Mouse (Mus musculus): ENCODE data around the gene Olfr218. TPM values are rescaled to one million over a fixed set of nuclear protein-coding genes. Genes with fewer than 3 reads are reported as not detected.
"Not testable (repeated sequence)": the region's sequence is repeated elsewhere in the genome, so short reads cannot be mapped to it uniquely, and the experiment has no call there.

Olfr218 gene
- polyA plus RNA-seq, 1 experiment: not detected

- no peak within 1 kb of the TSS for H3K27ac ChIP-seq (ENCODE audit: insufficient read depth, low read length)
These were observed 29.5 kb downstream of the Olfr218 start, which contains the start of gene Fcer1a for GRCm38 (mm10) chr1:173227081-173227480. TSS of gene Fcer1a (minus strand) at chr1:173227214.

GRCm38 (mm10) chr1:173237004-173237403 is 39.4 kb downstream of the Olfr218 start:
- not testable (repeated sequence) for H3K27me3 ChIP-seq (ENCODE audit: control insufficient read depth, insufficient read depth, low read length); H3K4me3 ChIP-seq (ENCODE audit: extremely low read depth, insufficient read depth, insufficient read length); DNase-seq (ENCODE audit: low read depth in 1 of 2, low spot score in 2 of 2); H3K27ac ChIP-seq (ENCODE audit: insufficient read depth, low read length); H3K36me3 ChIP-seq (ENCODE audit: control insufficient read depth, insufficient read depth, low read length); H3K4me1 ChIP-seq (ENCODE audit: control insufficient read depth, insufficient read depth, insufficient read length)
- 81% methylated on average over 1 of the region's 1 CpGs for WGBS

More at GRCm38 (mm10) chr1:173227081-173227480, 29.5 kb downstream of the Olfr218 start, which contains the start of gene Fcer1a:
- Histone ChIP-seq H3K4me3 (ENCODE audit: extremely low read depth, insufficient read depth, insufficient read length) (no peak within 1 kb of the TSS), H3K36me3 (ENCODE audit: control insufficient read depth, insufficient read depth, low read length) (no peaks in the 10 kb centered on the region), H3K4me1 (ENCODE audit: control insufficient read depth, insufficient read depth, insufficient read length) (no peaks in the 10 kb centered on the region), H3K27me3 (ENCODE audit: control insufficient read depth, insufficient read depth, low read length) (no peaks in the 10 kb centered on the region)
- TF ChIP-seq POLR2A (IDR thresholded peaks at IDR 0.05; ENCODE audit: low read depth, low read length): no peak
- TF ChIP-seq CTCF (IDR thresholded peaks at IDR 0.05; ENCODE audit: extremely low read depth, insufficient read depth, insufficient read length, insufficient replicate concordance): no peak
- no peak for DNase-seq (ENCODE audit: low read depth in 1 of 2, low spot score in 2 of 2)
- WGBS: 41% methylated on average over 2 of the region's 2 CpGs

GRCm38 (mm10) chr1:173249888-173250287 is 52.3 kb downstream of the Olfr218 start:
- DNase-seq (ENCODE audit: low read depth in 1 of 2, low spot score in 2 of 2): no peak
- Histone ChIP-seq H3K4me3 (ENCODE audit: extremely low read depth, insufficient read depth, insufficient read length) (no peak overlapping the region), H3K4me1 (ENCODE audit: control insufficient read depth, insufficient read depth, insufficient read length) (no peaks in the 10 kb centered on the region), H3K36me3 (ENCODE audit: control insufficient read depth, insufficient read depth, low read length) (no peaks in the 10 kb centered on the region), H3K27me3 (ENCODE audit: control insufficient read depth, insufficient read depth, low read length) (no peaks in the 10 kb centered on the region), H3K27ac (ENCODE audit: insufficient read depth, low read length) (no peak overlapping the region)
- WGBS: 93% methylated on average over 3 of the region's 3 CpGs
- no peak for TF ChIP-seq CTCF (IDR thresholded peaks at IDR 0.05; ENCODE audit: extremely low read depth, insufficient read depth, insufficient read length, insufficient replicate concordance)
- no peak for TF ChIP-seq POLR2A (IDR thresholded peaks at IDR 0.05; ENCODE audit: low read depth, low read length)

Other genes with a start within 250 kb of the Olfr218 start
- gene Olfr16, start 247.4 kb upstream of the Olfr218 start, polyA plus RNA-seq (2012; rRNA removed): not detected in 2 replicates
- not detected in 2 replicates for gene Olfr1408, start 60.4 kb upstream of the Olfr218 start, polyA plus RNA-seq (2012; rRNA removed)
- gene Olfr1406, start 7.2 kb upstream of the Olfr218 start, polyA plus RNA-seq (2012; rRNA removed): not detected in 2 replicates
- not detected in 2 replicates for gene Olfr1404, start 14.6 kb downstream of the Olfr218 start, polyA plus RNA-seq (2012; rRNA removed)
- gene Fcer1a, start 29.4 kb downstream of the Olfr218 start, polyA plus RNA-seq (2012; rRNA removed): 0.16 TPM in 1 of 2 replicates, not detected in the other
- gene Olfr418, start 68.2 kb downstream of the Olfr218 start, polyA plus RNA-seq (2012; rRNA removed): not detected in 2 replicates
- not detected in 2 replicates for gene Mptx2, start 80.0 kb downstream of the Olfr218 start, polyA plus RNA-seq (2012; rRNA removed)
- 13.0 and 13.2 TPM in 2 replicates for gene Ackr1, start 135.9 kb downstream of the Olfr218 start, polyA plus RNA-seq (2012; rRNA removed)
- gene Aim2, start 153.1 kb downstream of the Olfr218 start, polyA plus RNA-seq (2012; rRNA removed): 10.0 and 10.4 TPM in 2 replicates
- gene Cadm3, start 169.9 kb downstream of the Olfr218 start, polyA plus RNA-seq (2012; rRNA removed): 5.1 and 9.6 TPM in 2 replicates

Measured in spleen, adult 2 months (tissue).